Mouse (Mus musculus): ENCODE results near the gene Gm10964. TPM values are rescaled to one million over a fixed set of nuclear protein-coding genes. Genes with fewer than 3 reads are reported as not detected.

The Gm10964 gene
- polyA plus RNA-seq, 1 experiment from 2014 or later: not detected

DNA sequence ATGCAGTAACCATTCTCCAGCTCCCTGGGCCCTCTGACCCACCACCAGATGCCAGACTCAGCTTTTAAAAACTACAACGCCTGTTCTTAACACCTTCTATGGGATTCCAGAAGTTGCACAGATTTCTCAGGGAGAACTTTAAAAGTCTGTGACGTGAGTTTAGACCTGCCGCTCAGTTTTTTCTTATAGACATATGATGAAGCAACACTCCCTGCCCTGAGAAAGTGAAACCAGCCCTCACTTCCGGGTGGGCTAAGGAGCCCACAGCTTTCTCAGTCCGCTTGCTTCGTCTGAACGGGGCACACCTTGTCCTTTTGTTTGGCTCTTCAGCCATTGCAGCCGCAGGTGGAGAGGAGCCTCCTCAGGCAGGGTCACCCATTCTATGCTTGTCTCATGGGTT lies 24.2 kb upstream of the Gm10964 start:
- Histone ChIP-seq H3K9me3 (ENCODE audit: control insufficient read depth, low read length) (no peaks in the 10 kb centered on the region), H3K4me3 (ENCODE audit: low read depth, low read length) (no peak overlapping the region), H3K27me3 (ENCODE audit: control insufficient read depth, insufficient read depth, low read length) (no peaks in the 10 kb centered on the region), H3K9ac (ENCODE audit: low read length) (no peak overlapping the region), H3K4me1 (replicated peaks; ENCODE audit: control insufficient read depth, insufficient read depth, low read length) (peaks cover 3% of the 10 kb centered on the region; the same call in 1 of the 2 replicates), H3K4me2 (ENCODE audit: low read depth, low read length, severe bottlenecking) (no peak overlapping the region), H3K36me3 (ENCODE audit: control insufficient read depth, insufficient read depth, low read length) (no peaks in the 10 kb centered on the region), H3K27ac (ENCODE audit: low read depth, low read length) (no peak overlapping the region)
- no peak for ATAC-seq (replicated peaks; ENCODE audit: low FRiP score)
- 87% methylated on average over 8 of the region's 8 CpGs for WGBS
- DNase-seq (ENCODE audit: low spot score): no peak

DNA sequence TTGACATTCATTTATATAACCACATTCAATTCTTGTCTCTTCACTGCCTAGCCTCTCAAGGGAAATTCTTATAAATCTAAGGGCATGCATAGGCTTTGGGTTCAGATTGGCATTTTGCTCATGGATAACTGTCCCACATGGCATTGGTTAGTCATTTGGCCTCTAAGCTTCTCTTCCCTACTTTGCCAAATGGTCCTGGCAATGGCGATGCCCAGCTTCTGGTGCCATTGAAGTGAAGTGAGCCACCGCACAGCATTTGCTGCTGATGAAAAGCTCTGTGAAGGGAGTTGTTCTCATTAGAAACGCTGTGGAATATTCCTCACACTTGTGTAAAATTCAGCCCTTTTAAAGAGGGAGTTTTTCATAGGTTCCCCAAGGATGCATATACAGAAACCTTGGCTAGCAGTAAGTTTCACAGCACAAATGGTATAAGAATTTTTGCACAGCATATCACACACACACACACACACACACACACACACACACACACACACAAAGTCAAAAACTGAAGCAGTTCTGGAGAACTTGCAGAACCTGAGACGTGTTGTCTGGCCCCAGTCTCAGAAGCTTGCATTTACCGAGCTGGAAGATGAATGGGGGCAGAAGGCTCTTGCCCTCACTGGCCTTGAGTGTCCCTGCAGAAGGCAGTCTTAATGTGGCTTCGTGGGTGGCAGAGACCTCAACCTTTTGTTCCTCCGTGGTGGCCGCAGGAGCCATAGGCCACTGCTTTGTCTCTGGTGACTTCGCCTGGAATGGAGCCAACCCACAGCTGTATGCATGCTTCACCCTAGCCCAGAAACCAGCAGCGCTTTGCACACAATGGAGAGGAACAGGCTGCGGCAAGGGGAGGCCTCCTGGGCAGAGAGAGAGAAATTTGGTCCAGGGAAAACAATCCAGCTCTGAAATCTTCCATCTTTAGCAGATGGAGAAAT lies 23.1 kb upstream of the Gm10964 start:
- Histone ChIP-seq H3K9ac (ENCODE audit: low read length) (no peak overlapping the region), H3K27ac (ENCODE audit: low read depth, low read length) (no peak overlapping the region), H3K4me1 (replicated peaks; ENCODE audit: control insufficient read depth, insufficient read depth, low read length) (peaks cover 3% of the 10 kb centered on the region; the same call in 1 of the 2 replicates), H3K36me3 (ENCODE audit: control insufficient read depth, insufficient read depth, low read length) (no peaks in the 10 kb centered on the region), H3K27me3 (ENCODE audit: control insufficient read depth, insufficient read depth, low read length) (no peaks in the 10 kb centered on the region), H3K4me2 (ENCODE audit: low read depth, low read length, severe bottlenecking) (no peak overlapping the region), H3K9me3 (ENCODE audit: control insufficient read depth, low read length) (no peaks in the 10 kb centered on the region), H3K4me3 (ENCODE audit: low read depth, low read length) (no peak overlapping the region)
- whole genome bisulfite sequencing: 28% methylated on average over 11 of the region's 11 CpGs
- peak; percentile 61 for DNase-seq (ENCODE audit: low spot score)
- peak; percentile 53; the same call in 1 of the 2 replicates for ATAC-seq (replicated peaks; ENCODE audit: low FRiP score)

DNA sequence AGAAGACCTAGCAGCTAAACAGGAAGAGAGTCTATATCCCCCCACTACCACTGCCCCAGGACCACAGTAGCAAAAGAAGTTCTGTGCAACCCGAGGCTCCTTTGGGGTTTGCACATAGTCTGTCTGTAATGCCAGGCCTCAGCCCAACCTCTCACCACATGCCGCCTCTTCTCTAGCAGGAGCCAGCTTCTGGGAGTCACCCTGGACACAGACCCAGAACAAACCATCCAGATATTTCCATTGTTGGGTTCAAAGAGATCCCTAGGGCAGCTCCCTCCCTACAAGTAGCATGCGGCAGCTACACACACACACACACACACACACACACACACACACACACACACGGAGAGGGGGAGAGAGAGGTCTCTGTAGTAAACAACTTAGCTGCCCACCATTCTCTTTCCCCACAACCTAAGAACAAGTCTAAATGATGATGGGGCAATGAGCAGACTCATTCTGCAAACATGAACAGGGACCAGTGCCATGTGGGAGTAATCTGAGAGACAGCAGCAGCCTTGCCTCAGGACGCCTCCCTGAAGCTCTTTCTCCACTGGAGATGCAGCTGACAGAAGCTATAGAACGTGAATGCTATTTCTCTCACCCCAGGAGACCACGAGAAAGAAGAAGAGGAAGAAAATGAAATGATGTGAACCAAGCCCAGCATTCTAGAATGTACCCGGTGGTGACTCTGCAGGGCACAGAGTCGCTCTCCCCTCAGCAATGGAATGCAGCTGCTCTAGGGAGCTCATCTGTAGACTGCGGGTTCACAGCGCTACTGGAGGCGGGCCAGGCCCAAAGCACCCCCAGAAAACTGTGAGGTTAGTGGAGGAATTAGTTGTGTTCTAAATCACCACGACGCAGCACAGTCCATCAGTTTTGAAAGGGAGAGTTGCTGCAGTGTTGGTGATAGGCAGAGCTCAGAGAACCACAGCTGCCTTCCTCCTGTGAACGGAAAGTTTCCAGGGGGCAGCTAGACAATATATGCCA lies 22.1 kb upstream of the Gm10964 start:
- Histone ChIP-seq H3K9me3 (ENCODE audit: control insufficient read depth, low read length) (no peaks in the 10 kb centered on the region), H3K27ac (ENCODE audit: low read depth, low read length) (no peak overlapping the region), H3K27me3 (ENCODE audit: control insufficient read depth, insufficient read depth, low read length) (no peaks in the 10 kb centered on the region), H3K4me3 (ENCODE audit: low read depth, low read length) (no peak overlapping the region), H3K36me3 (ENCODE audit: control insufficient read depth, insufficient read depth, low read length) (no peaks in the 10 kb centered on the region), H3K4me2 (ENCODE audit: low read depth, low read length, severe bottlenecking) (no peak overlapping the region), H3K4me1 (replicated peaks; ENCODE audit: control insufficient read depth, insufficient read depth, low read length) (peaks cover 3% of the 10 kb centered on the region; the same call in 1 of the 2 replicates), H3K9ac (ENCODE audit: low read length) (no peak overlapping the region)
- 0 out of 2 replicates have a peak, but pooled peaks have one; percentile 24 for ATAC-seq (replicated peaks; ENCODE audit: low FRiP score)
- no peak for DNase-seq (ENCODE audit: low spot score)
- 57% methylated on average over 15 of the region's 15 CpGs for WGBS

DNA sequence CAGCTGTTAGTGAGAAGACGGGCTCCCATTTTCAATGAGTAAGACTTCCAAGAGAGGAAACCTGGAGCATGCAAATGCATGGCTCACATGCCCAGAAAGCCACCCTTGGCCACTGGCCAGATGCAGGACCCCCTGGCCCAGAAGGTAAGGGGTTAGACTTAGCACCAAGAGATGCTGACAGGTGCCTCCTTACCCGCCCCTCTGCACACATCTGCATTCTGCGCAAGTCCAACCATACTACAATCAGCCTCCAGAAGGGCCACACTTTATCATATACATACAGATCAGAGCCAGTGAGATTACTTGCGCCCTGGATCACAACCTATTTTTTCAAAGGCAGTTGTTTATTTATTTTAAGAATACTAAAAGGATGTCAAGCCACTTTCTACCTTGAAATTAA lies 20.4 kb upstream of the Gm10964 start:
- ATAC-seq (replicated peaks; ENCODE audit: low FRiP score) (no peak), DNase-seq (ENCODE audit: low spot score) (no peak)
- Histone ChIP-seq H3K27me3 (ENCODE audit: control insufficient read depth, insufficient read depth, low read length) (no peaks in the 10 kb centered on the region), H3K9ac (ENCODE audit: low read length) (no peak overlapping the region), H3K36me3 (ENCODE audit: control insufficient read depth, insufficient read depth, low read length) (no peaks in the 10 kb centered on the region), H3K4me1 (replicated peaks; ENCODE audit: control insufficient read depth, insufficient read depth, low read length) (peaks cover 3% of the 10 kb centered on the region; the same call in 1 of the 2 replicates), H3K27ac (ENCODE audit: low read depth, low read length) (no peak overlapping the region), H3K9me3 (ENCODE audit: control insufficient read depth, low read length) (no peaks in the 10 kb centered on the region), H3K4me3 (ENCODE audit: low read depth, low read length) (no peak overlapping the region), H3K4me2 (ENCODE audit: low read depth, low read length, severe bottlenecking) (no peak overlapping the region)
- WGBS: 89% methylated on average over 4 of the region's 4 CpGs

DNA sequence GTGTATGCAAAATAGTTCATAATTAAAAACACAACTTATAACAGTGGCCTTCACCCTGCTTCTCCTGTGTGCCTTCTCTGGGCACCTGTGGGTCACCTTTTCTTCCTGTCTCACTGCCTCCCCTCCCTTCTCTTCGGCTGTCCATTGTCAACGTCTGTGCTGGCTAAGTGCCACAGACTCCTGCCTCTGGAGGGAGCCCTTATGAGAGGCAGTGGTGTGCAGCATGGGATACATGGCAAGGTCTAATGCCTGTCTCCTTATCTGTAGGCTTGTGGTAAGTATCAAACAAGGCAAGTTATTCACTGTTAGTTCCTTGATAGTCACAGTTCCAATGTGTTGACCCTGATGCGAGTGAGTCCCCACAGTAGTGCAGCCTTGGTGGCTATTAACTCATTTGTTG lies 15.0 kb upstream of the Gm10964 start:
- 69% methylated on average over 3 of the region's 3 CpGs for WGBS
- no peaks in the 10 kb centered on the region for H3K27me3 ChIP-seq (ENCODE audit: control insufficient read depth, insufficient read depth, low read length)
- H3K4me2 ChIP-seq (ENCODE audit: low read depth, low read length, severe bottlenecking): no peak overlapping the region
- no peaks in the 10 kb centered on the region for H3K4me1 ChIP-seq (replicated peaks; ENCODE audit: control insufficient read depth, insufficient read depth, low read length)
- H3K36me3 ChIP-seq (ENCODE audit: control insufficient read depth, insufficient read depth, low read length): no peaks in the 10 kb centered on the region
- no peak overlapping the region for H3K4me3 ChIP-seq (ENCODE audit: low read depth, low read length)
- no peak overlapping the region for H3K27ac ChIP-seq (ENCODE audit: low read depth, low read length)
- H3K9ac ChIP-seq (ENCODE audit: low read length): no peak overlapping the region
- no peaks in the 10 kb centered on the region for H3K9me3 ChIP-seq (ENCODE audit: control insufficient read depth, low read length)
- no peak for ATAC-seq (replicated peaks; ENCODE audit: low FRiP score)
- DNase-seq (ENCODE audit: low spot score): no peak

DNA sequence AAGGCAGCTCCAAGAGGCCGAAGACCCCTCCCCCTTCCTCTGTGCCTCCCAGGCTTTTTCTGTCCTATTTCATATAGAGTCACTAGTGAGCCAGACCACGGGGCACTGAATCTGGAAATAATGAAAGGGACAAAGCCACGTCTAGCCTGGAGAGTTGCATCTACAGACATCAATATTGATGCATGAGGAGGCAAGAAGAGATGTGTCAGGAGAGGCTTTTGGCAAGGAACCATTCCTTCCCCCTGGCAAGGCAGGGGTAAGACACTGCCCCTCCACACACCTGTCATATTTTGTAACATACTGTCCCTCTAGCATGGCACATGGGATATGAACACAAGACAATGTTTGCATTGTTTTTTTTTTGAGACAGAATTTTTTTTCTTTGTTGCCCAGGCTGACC lies 12.5 kb upstream of the Gm10964 start:
- Histone ChIP-seq H3K4me3 (ENCODE audit: low read depth, low read length) (no peak overlapping the region), H3K4me2 (ENCODE audit: low read depth, low read length, severe bottlenecking) (no peak overlapping the region), H3K27ac (ENCODE audit: low read depth, low read length) (no peak overlapping the region), H3K36me3 (ENCODE audit: control insufficient read depth, insufficient read depth, low read length) (no peaks in the 10 kb centered on the region), H3K27me3 (ENCODE audit: control insufficient read depth, insufficient read depth, low read length) (no peaks in the 10 kb centered on the region), H3K9ac (ENCODE audit: low read length) (no peak overlapping the region), H3K4me1 (replicated peaks; ENCODE audit: control insufficient read depth, insufficient read depth, low read length) (no peaks in the 10 kb centered on the region), H3K9me3 (ENCODE audit: control insufficient read depth, low read length) (no peaks in the 10 kb centered on the region)
- DNase-seq (ENCODE audit: low spot score): no peak
- WGBS: 60% methylated on average over 3 of the region's 3 CpGs
- no peak for ATAC-seq (replicated peaks; ENCODE audit: low FRiP score)

DNA sequence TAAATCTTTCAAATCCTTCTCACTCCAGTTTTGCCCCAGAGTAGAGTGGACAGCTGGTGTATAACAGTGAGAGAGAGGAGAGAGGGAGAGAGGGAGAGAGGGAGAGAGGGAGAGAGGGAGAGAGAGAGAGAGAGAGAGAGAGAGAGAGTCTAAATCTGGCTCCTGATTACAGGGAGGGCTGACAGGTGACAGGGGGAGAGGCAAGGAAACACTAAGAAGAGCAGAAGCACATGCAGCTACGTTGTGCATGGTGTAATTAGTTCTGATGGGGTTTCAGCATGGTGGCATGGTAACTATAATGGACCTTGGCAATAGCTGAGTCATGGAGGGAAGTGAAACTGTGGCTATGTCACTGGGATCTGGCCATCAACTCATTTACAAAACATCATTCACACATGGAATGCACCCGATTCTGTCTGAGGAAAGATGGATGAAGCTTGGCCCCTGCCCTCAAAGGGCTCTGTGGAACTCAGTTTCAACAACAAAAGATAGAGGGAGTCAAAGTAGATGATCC lies 11.3 kb upstream of the Gm10964 start:
- Histone ChIP-seq H3K4me3 (ENCODE audit: low read depth, low read length) (no peak overlapping the region), H3K36me3 (ENCODE audit: control insufficient read depth, insufficient read depth, low read length) (no peaks in the 10 kb centered on the region), H3K9ac (ENCODE audit: low read length) (no peak overlapping the region), H3K27ac (ENCODE audit: low read depth, low read length) (no peak overlapping the region), H3K4me2 (ENCODE audit: low read depth, low read length, severe bottlenecking) (no peak overlapping the region), H3K27me3 (ENCODE audit: control insufficient read depth, insufficient read depth, low read length) (no peaks in the 10 kb centered on the region), H3K9me3 (ENCODE audit: control insufficient read depth, low read length) (no peaks in the 10 kb centered on the region), H3K4me1 (replicated peaks; ENCODE audit: control insufficient read depth, insufficient read depth, low read length) (no peaks in the 10 kb centered on the region)
- DNase-seq (ENCODE audit: low spot score) (no peak), ATAC-seq (replicated peaks; ENCODE audit: low FRiP score) (no peak)
- 67% methylated on average over 2 of the region's 2 CpGs for WGBS

DNA sequence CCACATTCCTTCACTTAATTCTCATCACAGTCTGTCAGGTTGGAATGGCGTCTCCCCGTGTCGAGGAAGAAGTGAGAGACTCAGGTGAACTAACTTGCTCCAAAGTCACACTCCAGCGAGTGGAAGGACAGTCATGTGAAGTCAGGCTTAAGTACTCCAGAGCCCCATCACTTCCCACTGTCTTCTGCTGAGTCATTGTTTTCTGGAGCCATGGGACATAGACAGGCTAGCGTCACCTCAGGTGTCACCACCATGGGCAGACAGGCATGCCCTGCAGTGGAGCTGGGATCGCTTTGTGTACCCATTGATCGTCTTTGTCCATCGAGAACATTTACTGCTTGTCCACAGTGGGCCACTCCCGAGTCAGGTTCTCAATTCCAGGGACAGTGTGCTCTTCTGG lies 9.3 kb upstream of the Gm10964 start:
- 91% methylated on average over 9 of the region's 9 CpGs for WGBS
- no peaks in the 10 kb centered on the region for H3K9me3 ChIP-seq (ENCODE audit: control insufficient read depth, low read length)
- ATAC-seq (replicated peaks; ENCODE audit: low FRiP score): no peak
- no peaks in the 10 kb centered on the region for H3K27me3 ChIP-seq (ENCODE audit: control insufficient read depth, insufficient read depth, low read length)
- no peaks in the 10 kb centered on the region for H3K36me3 ChIP-seq (ENCODE audit: control insufficient read depth, insufficient read depth, low read length)
- peaks cover 13% of the 10 kb centered on the region for H3K4me1 ChIP-seq (replicated peaks; ENCODE audit: control insufficient read depth, insufficient read depth, low read length)
- no peak overlapping the region for H3K9ac ChIP-seq (ENCODE audit: low read length)
- no peak for DNase-seq (ENCODE audit: low spot score)
- H3K4me3 ChIP-seq (ENCODE audit: low read depth, low read length): no peak overlapping the region
- H3K27ac ChIP-seq (ENCODE audit: low read depth, low read length): no peak overlapping the region
- H3K4me2 ChIP-seq (ENCODE audit: low read depth, low read length, severe bottlenecking): no peak overlapping the region

Data from forebrain, embryonic 11.5 days (tissue).